Mouse (Mus musculus): ENCODE measurements around the gene Gm20605. TPM values are rescaled to one million over a fixed set of nuclear protein-coding genes. Genes with fewer than 3 reads are reported as not detected.

Gm20605 gene
- polyA plus RNA-seq, 1 experiment, result 69.4 TPM

GRCm38 (mm10) chr5:137629306-137629721, 339 bp downstream of the Gm20605 start:
- WGBS, result under 1% methylated on average over 23 of the region's 23 CpGs

GRCm38 (mm10) chr5:137629906-137630545, 1.1 kb downstream of the Gm20605 start:
- DNase-seq (ENCODE audit: low read depth in 1 of 2, low spot score in 2 of 2), result no peak
- TF ChIP-seq POLR2A (IDR thresholded peaks at IDR 0.05; ENCODE audit: low read depth, low read length), result no peak
- TF ChIP-seq CTCF (IDR thresholded peaks at IDR 0.05; ENCODE audit: extremely low read depth, insufficient read depth, insufficient read length, insufficient replicate concordance), result no peak
- peaks cover 11% of the 10 kb centered on the region; the same call in 1 of the 2 replicates for H3K4me1 ChIP-seq (ENCODE audit: control insufficient read depth, insufficient read depth, insufficient read length)

More at GRCm38 (mm10) chr5:137629306-137629721, 339 bp downstream of the Gm20605 start:
- H3K27me3 ChIP-seq (ENCODE audit: control insufficient read depth, insufficient read depth, low read length), result no peaks in the 10 kb centered on the region
- TF ChIP-seq CTCF (IDR thresholded peaks at IDR 0.05; ENCODE audit: extremely low read depth, insufficient read depth, insufficient read length, insufficient replicate concordance), result no peak
- no peak for TF ChIP-seq POLR2A (IDR thresholded peaks at IDR 0.05; ENCODE audit: low read depth, low read length)
- H3K27ac ChIP-seq (ENCODE audit: insufficient read depth, low read length), result peak overlapping the region; percentile 93
- peak in 1 of 2 experiments; percentile 78 for DNase-seq (ENCODE audit: low read depth in 1 of 2, low spot score in 2 of 2)
- peak overlapping the region; percentile 78 for H3K4me3 ChIP-seq (ENCODE audit: extremely low read depth, insufficient read depth, insufficient read length)
- H3K36me3 ChIP-seq (ENCODE audit: control insufficient read depth, insufficient read depth, low read length), result peaks cover 8% of the 10 kb centered on the region
- peaks cover 11% of the 10 kb centered on the region; the same call in 1 of the 2 replicates for H3K4me1 ChIP-seq (ENCODE audit: control insufficient read depth, insufficient read depth, insufficient read length)

DNA sequence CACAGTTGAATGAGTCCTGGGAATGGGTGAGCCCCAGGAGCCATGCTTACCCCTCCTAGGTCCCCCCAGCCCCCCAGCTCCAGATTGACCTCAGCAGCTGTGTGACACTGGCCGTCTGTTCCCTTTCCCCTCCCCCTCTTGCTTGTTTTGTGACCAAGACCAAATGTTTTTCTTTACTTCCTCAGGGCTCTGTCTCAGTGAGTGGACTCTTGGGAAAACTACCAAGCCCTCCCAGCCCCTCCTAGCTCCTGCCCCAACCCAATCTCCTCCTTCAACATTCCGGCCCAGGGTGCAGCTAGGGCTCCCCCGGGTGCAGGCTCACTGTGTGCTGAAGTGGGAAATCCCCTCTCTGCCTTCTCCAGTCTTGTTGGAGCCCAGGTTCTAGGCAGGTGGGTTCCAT, 1.6 kb downstream of the Gm20605 start:
- Histone ChIP-seq H3K27ac (ENCODE audit: insufficient read depth, low read length) (peak overlapping the region; percentile 93), H3K4me1 (ENCODE audit: control insufficient read depth, insufficient read depth, insufficient read length) (peaks cover 11% of the 10 kb centered on the region; the same call in 1 of the 2 replicates), H3K27me3 (ENCODE audit: control insufficient read depth, insufficient read depth, low read length) (no peaks in the 10 kb centered on the region), H3K4me3 (ENCODE audit: extremely low read depth, insufficient read depth, insufficient read length) (peak overlapping the region; percentile 78), H3K36me3 (ENCODE audit: control insufficient read depth, insufficient read depth, low read length) (peaks cover 14% of the 10 kb centered on the region)
- DNase-seq (ENCODE audit: low read depth in 1 of 2, low spot score in 2 of 2), result no peak
- TF ChIP-seq POLR2A (IDR thresholded peaks at IDR 0.05; ENCODE audit: low read depth, low read length) (no peak; the same call in 1 of the 2 replicates), CTCF (IDR thresholded peaks at IDR 0.05; ENCODE audit: extremely low read depth, insufficient read depth, insufficient read length, insufficient replicate concordance) (no peak)
- 7% methylated on average over 3 of the region's 3 CpGs for WGBS

More at GRCm38 (mm10) chr5:137629906-137630545, 1.1 kb downstream of the Gm20605 start:
- Histone ChIP-seq H3K4me3 (ENCODE audit: extremely low read depth, insufficient read depth, insufficient read length) (peak overlapping the region; percentile 78), H3K36me3 (ENCODE audit: control insufficient read depth, insufficient read depth, low read length) (peaks cover 9% of the 10 kb centered on the region), H3K27ac (ENCODE audit: insufficient read depth, low read length) (peak overlapping the region; percentile 93), H3K27me3 (ENCODE audit: control insufficient read depth, insufficient read depth, low read length) (no peaks in the 10 kb centered on the region)
- 2% methylated on average over 6 of the region's 6 CpGs for WGBS

GRCm38 (mm10) chr5:137631171-137631570, 2.2 kb downstream of the Gm20605 start:
- under 1% methylated on average over 9 of the region's 9 CpGs for whole genome bisulfite sequencing
- peaks cover 11% of the 10 kb centered on the region; the same call in 1 of the 2 replicates for H3K4me1 ChIP-seq (ENCODE audit: control insufficient read depth, insufficient read depth, insufficient read length)
- TF ChIP-seq CTCF (IDR thresholded peaks at IDR 0.05; ENCODE audit: extremely low read depth, insufficient read depth, insufficient read length, insufficient replicate concordance), result no peak
- TF ChIP-seq POLR2A (IDR thresholded peaks at IDR 0.05; ENCODE audit: low read depth, low read length), result no peak; the same call in 1 of the 2 replicates
- peak; percentile 61 to 86 for DNase-seq (ENCODE audit: low read depth in 1 of 2, low spot score in 2 of 2)
- peak overlapping the region; percentile 78 for H3K4me3 ChIP-seq (ENCODE audit: extremely low read depth, insufficient read depth, insufficient read length)
- peak overlapping the region; percentile 93 for H3K27ac ChIP-seq (ENCODE audit: insufficient read depth, low read length)
- H3K36me3 ChIP-seq (ENCODE audit: control insufficient read depth, insufficient read depth, low read length), result peaks cover 18% of the 10 kb centered on the region
- H3K27me3 ChIP-seq (ENCODE audit: control insufficient read depth, insufficient read depth, low read length), result no peaks in the 10 kb centered on the region

DNA sequence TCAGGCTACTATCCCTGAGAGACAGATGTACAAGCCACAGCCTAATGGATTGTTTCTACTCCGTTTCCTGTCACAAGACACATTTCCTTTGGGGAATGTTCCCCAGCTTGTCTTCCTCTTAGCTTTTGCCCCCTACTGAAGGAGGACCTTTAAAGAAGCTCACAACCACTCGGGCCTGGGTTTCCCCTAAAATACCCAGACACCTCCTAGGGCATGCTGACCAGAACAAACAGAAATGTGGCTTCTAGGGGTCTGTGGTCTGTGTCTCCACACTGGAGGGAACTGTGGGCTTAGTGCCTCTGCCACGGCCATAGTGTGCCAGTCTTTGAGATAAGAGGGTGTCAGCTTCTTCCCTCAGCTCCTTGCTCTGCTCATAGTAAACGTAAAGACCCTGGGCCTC, 2.6 kb downstream of the Gm20605 start:
- 5% methylated on average over 4 of the region's 4 CpGs for WGBS
- Histone ChIP-seq H3K27ac (ENCODE audit: insufficient read depth, low read length) (peak overlapping the region; percentile 93), H3K27me3 (ENCODE audit: control insufficient read depth, insufficient read depth, low read length) (no peaks in the 10 kb centered on the region), H3K4me1 (ENCODE audit: control insufficient read depth, insufficient read depth, insufficient read length) (peaks cover 11% of the 10 kb centered on the region; the same call in 1 of the 2 replicates), H3K36me3 (ENCODE audit: control insufficient read depth, insufficient read depth, low read length) (peaks cover 22% of the 10 kb centered on the region), H3K4me3 (ENCODE audit: extremely low read depth, insufficient read depth, insufficient read length) (peak overlapping the region; percentile 41)
- TF ChIP-seq CTCF (IDR thresholded peaks at IDR 0.05; ENCODE audit: extremely low read depth, insufficient read depth, insufficient read length, insufficient replicate concordance) (no peak), POLR2A (IDR thresholded peaks at IDR 0.05; ENCODE audit: low read depth, low read length) (no peak)
- peak in 1 of 2 experiments; percentile 37 for DNase-seq (ENCODE audit: low read depth in 1 of 2, low spot score in 2 of 2)

DNA sequence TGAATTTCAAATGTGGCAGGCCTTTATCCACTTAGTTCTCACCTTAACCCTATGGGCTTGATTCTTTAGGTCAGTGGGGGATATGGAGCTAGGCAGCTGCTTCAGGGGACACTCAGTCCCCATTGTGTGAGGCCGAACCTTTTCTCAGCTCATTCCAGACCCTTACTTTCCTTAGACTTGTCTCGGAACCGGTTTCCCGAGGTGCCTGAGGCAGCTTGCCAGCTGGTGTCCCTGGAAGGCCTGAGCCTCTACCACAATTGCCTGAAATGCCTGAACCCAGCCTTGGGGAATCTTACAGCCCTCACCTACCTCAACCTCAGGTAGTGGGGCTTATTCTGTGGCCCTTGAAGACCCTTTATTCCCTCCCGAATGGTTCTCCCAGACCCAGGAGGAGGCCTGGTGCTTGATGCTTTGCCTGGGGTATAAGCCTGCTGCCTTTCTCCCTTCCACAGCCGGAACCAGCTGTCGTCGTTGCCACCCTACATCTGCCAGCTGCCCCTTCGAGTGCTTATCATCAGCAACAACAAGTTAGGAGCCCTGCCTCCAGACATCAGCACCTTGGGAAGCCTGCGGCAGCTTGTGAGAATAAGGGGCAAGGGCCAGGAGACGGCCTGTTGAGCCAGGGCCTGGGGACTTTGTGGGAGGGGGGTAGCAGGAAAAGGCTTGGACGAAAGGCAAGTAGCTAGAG, 4.6 kb downstream of the Gm20605 start:
- no peak overlapping the region for H3K4me3 ChIP-seq (ENCODE audit: extremely low read depth, insufficient read depth, insufficient read length)
- H3K27ac ChIP-seq (ENCODE audit: insufficient read depth, low read length), result no peak overlapping the region
- H3K36me3 ChIP-seq (ENCODE audit: control insufficient read depth, insufficient read depth, low read length), result peaks cover 41% of the 10 kb centered on the region
- H3K4me1 ChIP-seq (ENCODE audit: control insufficient read depth, insufficient read depth, insufficient read length), result peaks cover 11% of the 10 kb centered on the region; the same call in 1 of the 2 replicates
- DNase-seq (ENCODE audit: low read depth in 1 of 2, low spot score in 2 of 2), result no peak
- 92% methylated on average over 12 of the region's 12 CpGs for WGBS
- no peaks in the 10 kb centered on the region for H3K27me3 ChIP-seq (ENCODE audit: control insufficient read depth, insufficient read depth, low read length)
- TF ChIP-seq POLR2A (IDR thresholded peaks at IDR 0.05; ENCODE audit: low read depth, low read length), result no peak
- TF ChIP-seq CTCF (IDR thresholded peaks at IDR 0.05; ENCODE audit: extremely low read depth, insufficient read depth, insufficient read length, insufficient replicate concordance), result no peak
